Mouse (Mus musculus) layer of hippocampus, adult 11-12 months (tissue): ENCODE data around the gene Dnajb14.
A peak's percentile ranks its signal among the peaks of the same experiment; 100 is the strongest.
"Not testable (repeated sequence)": the region's sequence is repeated elsewhere in the genome, so short reads cannot be mapped to it uniquely, and the experiment has no call there.

Source experiments
- DNase-seq: peaks from one replicate; pipeline ENCODE4 v3.0.0; 2022; ENCODE audit warnings: low spot score

The Dnajb14 gene

DNA sequence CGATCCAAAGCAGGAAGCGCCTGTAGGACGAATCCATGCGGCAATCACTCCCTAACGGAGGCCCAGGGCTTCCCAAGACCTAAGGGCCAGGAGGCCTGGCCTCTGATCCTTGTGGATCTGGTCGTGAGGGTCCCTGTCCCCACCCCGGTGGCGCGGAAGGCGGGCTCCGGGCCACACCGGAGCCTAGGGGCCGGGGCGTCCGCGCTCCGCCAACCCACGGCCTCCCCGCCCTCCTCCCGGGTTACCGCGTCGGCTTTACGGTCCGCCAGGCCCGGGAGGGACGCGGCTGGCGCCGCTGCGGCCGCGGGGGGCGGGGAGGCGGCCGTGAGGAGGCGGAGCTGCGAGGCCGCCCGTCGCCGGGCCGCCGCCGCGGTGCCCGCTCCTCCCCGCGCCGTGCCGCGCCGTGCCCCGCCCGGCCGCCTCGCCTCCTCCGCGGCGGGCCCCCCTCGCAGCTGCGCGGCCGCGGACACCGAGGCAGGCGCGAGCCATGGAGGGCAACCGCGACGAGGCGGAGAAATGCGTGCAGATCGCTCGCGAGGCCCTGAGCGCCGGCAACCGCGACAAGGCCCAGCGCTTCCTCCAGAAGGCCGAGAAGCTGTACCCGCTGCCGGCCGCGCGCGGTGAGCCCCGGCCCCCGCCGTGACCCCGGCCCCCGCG is at the start of gene Dnajb14:
Gene Dnajb14, plus strand, starts transcription at position 239 of the 657 bp plus-strand sequence.
- DNase-seq, result peak; percentile 44

DNA sequence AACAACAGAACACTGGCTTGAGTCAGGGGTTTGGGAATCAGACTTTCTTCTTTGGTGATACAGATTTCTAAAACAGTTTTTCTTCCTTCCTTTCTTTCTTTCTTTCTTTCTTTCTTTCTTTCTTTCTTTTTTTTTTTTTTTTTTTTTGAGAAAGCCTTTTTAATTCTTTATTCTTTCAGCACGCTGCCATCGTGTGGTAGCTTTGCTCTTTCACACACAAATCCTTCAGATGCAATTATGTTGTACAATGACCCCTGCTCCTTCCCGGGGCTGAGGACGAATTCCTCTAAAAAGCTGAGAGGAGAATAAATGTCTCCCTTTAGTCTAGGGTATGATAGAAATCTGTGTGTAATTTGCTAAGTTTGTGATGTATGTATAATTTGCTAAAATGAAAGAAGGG is 48.8 kb upstream of the Dnajb14 start:
- no peak for DNase-seq

DNA sequence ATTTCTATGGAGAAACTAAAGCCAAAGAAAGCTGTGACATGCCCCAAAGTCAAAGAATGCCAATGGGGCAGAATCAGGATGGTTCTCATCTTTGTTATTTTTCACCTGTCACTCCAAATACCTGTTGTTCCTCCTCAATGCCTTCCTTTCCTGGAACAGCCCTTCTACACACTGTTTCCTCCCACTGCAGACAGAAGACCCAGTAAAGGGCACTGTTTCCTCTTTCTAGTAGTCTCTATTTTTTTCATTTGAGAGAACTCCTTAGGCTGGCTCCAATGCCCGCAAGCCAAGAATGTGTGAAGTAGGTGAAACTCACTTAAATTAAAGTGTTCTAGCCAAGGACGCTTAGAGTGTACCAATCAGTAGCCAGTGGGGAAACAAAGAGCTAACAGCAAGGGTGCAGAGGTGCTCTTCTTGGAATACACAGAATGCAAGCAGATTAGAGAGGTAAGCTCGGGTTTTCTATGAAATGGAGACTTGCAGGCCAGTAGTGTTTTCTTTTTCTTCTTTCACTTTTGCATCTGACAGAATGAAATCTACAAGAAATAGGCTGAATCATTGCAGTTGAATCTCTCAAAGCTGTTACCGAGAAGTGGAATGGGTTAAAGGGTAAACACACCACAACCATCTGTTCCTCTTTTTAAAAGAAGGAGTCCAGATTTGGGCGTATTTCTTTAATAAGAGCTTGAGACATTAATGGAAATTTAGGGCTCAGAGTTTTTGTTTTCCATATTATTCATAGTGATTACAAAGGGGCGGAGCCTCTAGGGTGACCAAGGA is 46.6 kb upstream of the Dnajb14 start:
- no peak for DNase-seq

- no peak for DNase-seq
Observed at GRCm38 (mm10) chr3:137823317-137823716, 44.2 kb upstream of the Dnajb14 start.

- DNase-seq, result no peak
Observed at GRCm38 (mm10) chr3:137827678-137828077, 39.8 kb upstream of the Dnajb14 start.

GRCm38 (mm10) chr3:137831156-137831555 is 36.3 kb upstream of the Dnajb14 start:
- DNase-seq, result no peak

GRCm38 (mm10) chr3:137833128-137833527 is 34.3 kb upstream of the Dnajb14 start:
- DNase-seq, result no peak

- no peak for DNase-seq
Observed at GRCm38 (mm10) chr3:137833698-137834097, 33.8 kb upstream of the Dnajb14 start.

DNA sequence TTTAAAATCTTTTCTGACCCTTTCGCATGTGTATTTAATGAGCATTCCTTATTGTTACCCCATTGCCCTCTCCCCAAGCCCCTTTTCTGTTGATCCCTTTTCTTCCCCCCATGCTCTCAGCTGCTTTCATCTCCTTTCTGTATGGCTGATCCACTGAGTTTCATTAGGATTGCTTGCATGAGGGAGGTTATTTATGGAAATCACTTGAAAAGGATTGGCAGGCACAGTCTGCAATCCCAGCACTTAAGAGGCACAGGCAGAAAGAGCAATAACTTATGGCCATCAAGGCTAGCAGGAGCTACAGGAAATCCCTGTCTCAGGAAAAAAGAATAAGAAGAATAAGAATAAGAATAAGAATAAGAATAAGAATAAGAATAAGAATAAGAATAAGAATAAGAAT is 30.9 kb upstream of the Dnajb14 start:
- no peak for DNase-seq

- DNase-seq, result no peak
Observed at GRCm38 (mm10) chr3:137838160-137838559, 29.3 kb upstream of the Dnajb14 start.

DNA sequence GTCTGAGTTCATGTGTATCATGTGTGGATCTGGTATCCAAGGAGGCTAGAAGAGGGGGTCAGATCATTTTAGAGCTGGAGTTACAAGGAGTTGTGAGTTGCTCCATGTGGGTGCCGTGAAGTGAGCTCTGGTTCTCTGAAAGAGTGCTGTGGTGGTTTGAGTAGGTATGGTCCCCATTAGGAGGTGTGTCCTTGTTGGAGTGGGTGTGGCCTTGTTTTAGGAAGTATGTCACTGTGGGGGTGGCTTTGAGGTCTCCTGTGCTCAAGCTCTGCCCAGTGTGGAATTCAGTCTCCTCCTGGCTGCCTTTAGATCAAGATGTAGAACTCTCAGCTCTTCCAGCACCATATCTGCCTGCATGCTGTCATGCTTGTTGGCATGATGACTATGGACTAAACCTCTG is 24.5 kb upstream of the Dnajb14 start:
- DNase-seq, result no peak

DNA sequence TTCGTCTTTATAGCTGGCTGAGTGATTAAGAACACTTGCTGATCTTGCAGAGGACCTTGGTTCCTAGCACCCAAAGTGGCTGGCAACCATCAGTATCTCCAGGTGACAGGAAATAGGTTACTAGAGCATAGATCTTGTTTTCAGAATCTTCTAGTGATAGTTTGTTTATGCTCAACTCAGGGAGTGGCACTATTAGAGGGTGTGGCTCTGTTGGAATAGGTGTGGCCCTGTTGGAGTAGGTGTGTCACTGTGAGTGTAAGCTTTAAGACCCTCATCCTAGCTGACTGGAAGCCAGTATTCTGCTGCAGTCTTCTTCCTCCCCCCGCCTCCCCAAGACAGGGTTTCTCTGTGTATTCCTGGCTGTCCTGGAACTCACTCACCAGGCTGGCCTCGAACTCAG is 23.2 kb upstream of the Dnajb14 start:
- no peak for DNase-seq

DNA sequence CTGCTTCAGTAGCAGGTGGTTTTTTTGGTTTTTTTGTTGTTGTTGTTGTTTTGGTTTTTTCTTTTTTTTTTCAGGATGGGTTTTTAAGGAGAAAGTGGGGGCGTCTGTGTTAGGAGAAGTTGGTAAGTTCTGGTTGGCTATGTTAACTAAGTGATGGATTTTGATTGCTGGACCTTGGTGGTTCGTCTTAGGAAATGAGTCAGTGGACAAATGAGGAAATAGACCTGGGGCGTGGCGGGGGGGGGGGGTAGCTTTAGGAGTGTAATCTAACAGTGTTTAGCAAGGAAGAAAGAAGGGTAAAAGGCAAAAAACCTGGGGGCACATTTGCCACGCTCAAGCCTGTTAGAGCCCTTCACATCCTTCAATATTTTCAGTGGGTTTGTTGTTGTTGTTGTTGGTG is 20.9 kb upstream of the Dnajb14 start:
- no peak for DNase-seq

DNA sequence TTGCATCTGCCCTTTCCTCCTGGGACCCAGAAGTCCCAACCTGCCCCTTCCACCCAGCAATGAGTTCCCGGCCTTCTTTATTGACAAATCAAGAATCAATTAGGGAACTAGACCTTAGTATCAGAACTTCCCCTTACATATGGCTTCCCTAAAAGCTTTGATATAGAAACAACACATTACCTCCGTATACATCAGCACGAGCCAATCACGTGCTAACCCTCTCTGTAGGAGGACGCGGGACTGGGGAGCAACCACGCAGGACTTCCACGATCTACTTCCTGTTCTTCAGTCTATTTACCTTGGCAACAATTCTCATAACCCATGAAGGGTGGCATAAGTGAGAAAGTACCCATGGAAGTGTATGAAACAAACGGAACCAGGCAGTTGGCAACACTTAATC is 19.1 kb upstream of the Dnajb14 start:
- DNase-seq, result no peak

GRCm38 (mm10) chr3:137849697-137850096 is 17.8 kb upstream of the Dnajb14 start:
- no peak for DNase-seq

DNA sequence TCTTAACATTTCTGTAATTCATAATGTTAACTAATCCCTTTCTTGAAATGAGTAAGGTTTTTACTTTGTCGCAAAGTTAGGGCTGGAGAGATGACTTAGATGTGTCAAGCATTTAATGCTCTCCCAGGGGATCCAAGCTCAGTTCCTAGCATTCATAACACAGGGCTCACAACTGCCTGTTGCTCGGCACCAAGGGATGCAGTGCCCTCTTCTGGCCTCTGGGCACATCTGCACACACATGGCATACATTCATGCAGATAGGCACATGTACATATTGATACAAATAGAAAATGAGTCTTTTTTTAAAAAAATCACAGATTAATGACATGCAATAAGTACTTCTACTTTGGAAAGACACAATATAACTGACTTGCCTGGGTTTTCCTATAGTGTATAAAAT is 16.3 kb upstream of the Dnajb14 start:
- no peak for DNase-seq

- not testable (repeated sequence) for DNase-seq
Observed at GRCm38 (mm10) chr3:137853011-137853410, 14.5 kb upstream of the Dnajb14 start.

- DNase-seq, result no peak
Observed at GRCm38 (mm10) chr3:137855328-137855727, 12.1 kb upstream of the Dnajb14 start.

- no peak for DNase-seq
Observed at GRCm38 (mm10) chr3:137856061-137856460, 11.4 kb upstream of the Dnajb14 start.

- no peak for DNase-seq
Observed at GRCm38 (mm10) chr3:137860394-137861170, 6.9 kb upstream of the Dnajb14 start.

- no peak for DNase-seq
Observed at GRCm38 (mm10) chr3:137861436-137861835, 6.0 kb upstream of the Dnajb14 start.

DNA sequence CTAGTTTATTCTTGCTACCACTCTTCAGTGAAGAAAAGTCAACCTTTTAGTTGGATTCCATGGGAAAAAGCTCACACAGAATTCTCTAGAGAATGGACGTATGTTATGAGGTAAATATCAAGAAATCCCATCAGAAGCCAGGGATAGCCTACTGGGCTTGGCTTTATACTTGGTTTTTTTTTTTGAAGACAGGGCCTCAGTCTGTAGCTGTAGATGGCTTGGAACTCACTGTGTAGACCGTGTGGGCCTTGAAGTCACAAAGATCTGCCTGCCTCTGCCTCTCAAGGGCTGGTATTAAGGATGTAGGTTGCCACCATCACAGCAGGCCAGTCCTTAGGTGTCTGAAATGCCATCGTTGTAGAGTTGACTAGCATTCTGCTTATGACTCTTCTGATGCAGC is 4.9 kb upstream of the Dnajb14 start:
- DNase-seq, result no peak
